Mouse (Mus musculus) myocyte (in vitro differentiated cells): ENCODE measurements around the gene Fam222a. TPM values are rescaled to one million over a fixed set of nuclear protein-coding genes. Genes with fewer than 3 reads are reported as not detected.

Experiments
- H3K27me3 ChIP-seq: one replicate; pipeline ENCODE4 v1.6.1; 2011; ENCODE audit not compliant: control insufficient read depth, insufficient read depth, insufficient read length
- H3K36me3 ChIP-seq: one replicate; pipeline ENCODE4 v1.6.1; 2011; ENCODE audit not compliant: control insufficient read depth, insufficient read depth
- H3K4me2 ChIP-seq: one replicate; pipeline ENCODE4 v1.6.1; 2011; ENCODE audit warnings: low read depth, control low read depth
- H3K4me3 ChIP-seq: one replicate; pipeline ENCODE4 v1.5.1; 2011; ENCODE audit warnings: mild to moderate bottlenecking, control low read depth, moderate library complexity
- H3K79me2 ChIP-seq: one replicate; pipeline ENCODE4 v1.6.1; 2011; ENCODE audit not compliant: control insufficient read depth, insufficient read depth
- H3ac ChIP-seq: one replicate; pipeline ENCODE4 v1.6.1; 2011; ENCODE audit not compliant: control insufficient read depth, insufficient read length
- CEBPB ChIP-seq: IDR thresholded peaks from 2 replicates; pipeline ENCODE4 v1.6.1; 2011; ENCODE audit warnings: mild to moderate bottlenecking, moderate library complexity; ENCODE audit not compliant: poor library complexity, insufficient read depth, severe bottlenecking
- E2F4 ChIP-seq: IDR thresholded peaks from one replicate; pipeline ENCODE4 v1.6.1; 2011; ENCODE audit warnings: mild to moderate bottlenecking, control low read depth, moderate library complexity; ENCODE audit not compliant: insufficient read depth
- MAX ChIP-seq: IDR thresholded peaks from one replicate; pipeline ENCODE4 v1.6.1; 2011; ENCODE audit warnings: low read depth, mild to moderate bottlenecking, control low read depth
- MYOD1 ChIP-seq, 3 experiments: IDR thresholded peaks; one replicate each; pipeline ENCODE4 v1.6.1; 2011; ENCODE audit warnings: control low read depth in 2 of 3, low read depth in 2 of 3, mild to moderate bottlenecking in 2 of 3, moderate library complexity in 1 of 3; ENCODE audit not compliant: insufficient read length in 2 of 3, control insufficient read depth in 1 of 3
- MYOG ChIP-seq, 3 experiments: IDR thresholded peaks; one replicate each; pipeline ENCODE4 v1.6.1; 2011; ENCODE audit warnings: control low read depth in 2 of 3, low read depth in 2 of 3, mild to moderate bottlenecking in 2 of 3; ENCODE audit not compliant: insufficient read length in 2 of 3, control insufficient read depth in 1 of 3, insufficient read depth in 1 of 3
- POLR2A ChIP-seq: IDR thresholded peaks from one replicate; pipeline ENCODE4 v1.6.1; 2011; ENCODE audit warnings: low read depth, mild to moderate bottlenecking, control low read depth, moderate library complexity; ENCODE audit not compliant: insufficient read length
- POLR2AphosphoS2 ChIP-seq: IDR thresholded peaks from one replicate; pipeline ENCODE4 v1.6.1; 2011; ENCODE audit warnings: low read depth, control low read depth; ENCODE audit not compliant: insufficient read length
- REST ChIP-seq: IDR thresholded peaks from one replicate; pipeline ENCODE4 v1.6.1; 2011; ENCODE audit warnings: mild to moderate bottlenecking, control low read depth, moderate library complexity; ENCODE audit not compliant: insufficient read depth, insufficient read length
- SRF ChIP-seq: IDR thresholded peaks from one replicate; pipeline ENCODE4 v1.6.1; 2011; ENCODE audit warnings: low read depth; ENCODE audit not compliant: control insufficient read depth, insufficient read length
- TCF12 ChIP-seq: IDR thresholded peaks from one replicate; pipeline ENCODE4 v1.6.1; 2011; ENCODE audit warnings: mild to moderate bottlenecking, control low read depth; ENCODE audit not compliant: poor library complexity, insufficient read depth, severe bottlenecking
- TCF3 ChIP-seq: IDR thresholded peaks from one replicate; pipeline ENCODE4 v1.6.1; 2011; ENCODE audit warnings: low read depth, control low read depth; ENCODE audit not compliant: insufficient read length
- USF1 ChIP-seq: IDR thresholded peaks from one replicate; pipeline ENCODE4 v1.6.1; 2011; ENCODE audit warnings: low read depth, mild to moderate bottlenecking, control low read depth, moderate library complexity
- polyA plus RNA-seq: library from polyadenylated mRNA; unstranded; fragments of >200 nt; fragmentation: generic; extraction: Trizol; gene quantifications from one replicate; pipeline ENCODE4 v1.2.1, GENCODE M21; 2012; ENCODE audit warnings: missing spikeins

Fam222a gene
- polyA plus RNA-seq, 1 experiment = 0.02 TPM

- no peak overlapping the region for H3K4me2 ChIP-seq
- no peak overlapping the region for H3K4me3 ChIP-seq
- H3K79me2 ChIP-seq = no peaks in the 10 kb centered on the region
- TF ChIP-seq USF1 = no peak
- TF ChIP-seq TCF3 = no peak
- no peak for TF ChIP-seq CEBPB
- no peak for TF ChIP-seq MYOG (IDR thresholded peaks at IDR 0.05; ENCODE audit: control insufficient read depth in 1 of 3, insufficient read depth in 1 of 3, insufficient read length in 2 of 3, low read depth in 2 of 3)
- TF ChIP-seq POLR2A = no peak
- no peak for TF ChIP-seq POLR2AphosphoS2
- H3ac ChIP-seq = no peak overlapping the region
- H3K36me3 ChIP-seq = no peaks in the 10 kb centered on the region
- H3K27me3 ChIP-seq = peaks cover 40% of the 10 kb centered on the region
These were observed 26.0 kb upstream of the Fam222a start for GRCm38 (mm10) chr5:114541656-114542445.

DNA sequence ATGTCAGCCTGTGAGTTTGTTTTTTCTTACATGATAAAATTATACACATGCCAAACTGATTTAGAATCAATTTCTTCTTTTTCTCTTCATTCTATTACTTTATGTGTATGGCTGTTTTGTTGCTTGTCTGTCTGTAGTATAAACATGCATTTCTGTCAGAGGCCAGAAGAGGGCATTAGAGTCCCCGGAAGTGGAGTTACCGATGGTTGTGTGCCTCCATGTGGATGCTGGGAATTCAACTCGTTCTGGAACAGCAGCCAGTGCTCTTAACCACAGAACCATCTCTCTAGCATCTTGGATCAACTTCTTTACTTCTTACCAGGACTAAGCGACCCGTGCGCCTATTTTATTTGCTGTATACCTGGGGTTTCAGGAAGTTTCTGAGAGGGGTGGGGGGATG lies 24.2 kb upstream of the Fam222a start:
- peaks cover 22% of the 10 kb centered on the region for H3K27me3 ChIP-seq
- no peak for TF ChIP-seq MAX
- no peak for TF ChIP-seq REST
- no peak for TF ChIP-seq POLR2A
- TF ChIP-seq TCF12 = no peak
- no peak for TF ChIP-seq SRF
- TF ChIP-seq E2F4 = no peak
- TF ChIP-seq USF1 = no peak
- no peak for TF ChIP-seq MYOD1 (IDR thresholded peaks at IDR 0.05; ENCODE audit: control insufficient read depth in 1 of 3, insufficient read length in 2 of 3, low read depth in 2 of 3)
- no peak for TF ChIP-seq TCF3
- no peak for TF ChIP-seq POLR2AphosphoS2
- no peak for TF ChIP-seq MYOG (IDR thresholded peaks at IDR 0.05; ENCODE audit: control insufficient read depth in 1 of 3, insufficient read depth in 1 of 3, insufficient read length in 2 of 3, low read depth in 2 of 3)
- no peak for TF ChIP-seq CEBPB
- no peaks in the 10 kb centered on the region for H3K79me2 ChIP-seq
- no peak overlapping the region for H3K4me2 ChIP-seq
- no peak overlapping the region for H3K4me3 ChIP-seq
- no peak overlapping the region for H3ac ChIP-seq
- H3K36me3 ChIP-seq = no peaks in the 10 kb centered on the region

DNA sequence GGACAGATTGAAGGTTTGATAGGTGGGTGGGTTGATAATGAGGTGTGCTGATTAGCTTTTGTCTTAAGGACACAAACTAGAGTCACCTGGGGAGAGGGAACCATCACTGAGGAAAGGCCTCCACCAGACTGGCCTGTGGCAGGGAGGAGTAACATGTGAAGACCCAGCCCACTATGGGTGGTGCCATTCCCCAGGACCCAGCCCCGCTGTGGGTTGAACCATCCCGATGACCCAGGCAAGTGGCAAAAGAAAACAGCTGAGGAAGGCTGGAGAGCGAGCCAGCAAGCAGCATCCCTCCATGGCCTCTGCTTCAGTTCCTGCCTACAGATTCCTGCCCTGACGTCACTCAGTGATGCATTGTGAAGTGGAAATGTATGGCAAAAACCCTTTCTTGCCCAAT lies 23.6 kb upstream of the Fam222a start:
- H3ac ChIP-seq = no peak overlapping the region
- H3K27me3 ChIP-seq = peaks cover 22% of the 10 kb centered on the region
- no peaks in the 10 kb centered on the region for H3K36me3 ChIP-seq
- TF ChIP-seq SRF (no peak), USF1 (no peak), E2F4 (no peak), MYOG (IDR thresholded peaks at IDR 0.05; ENCODE audit: control insufficient read depth in 1 of 3, insufficient read depth in 1 of 3, insufficient read length in 2 of 3, low read depth in 2 of 3) (no peak), MYOD1 (IDR thresholded peaks at IDR 0.05; ENCODE audit: control insufficient read depth in 1 of 3, insufficient read length in 2 of 3, low read depth in 2 of 3) (no peak), TCF3 (no peak), MAX (no peak), CEBPB (no peak), POLR2AphosphoS2 (no peak), POLR2A (no peak), TCF12 (no peak), REST (no peak)
- no peak overlapping the region for H3K4me2 ChIP-seq
- no peaks in the 10 kb centered on the region for H3K79me2 ChIP-seq
- no peak overlapping the region for H3K4me3 ChIP-seq

GRCm38 (mm10) chr5:114545076-114545475 lies 22.7 kb upstream of the Fam222a start:
- peaks cover 21% of the 10 kb centered on the region for H3K27me3 ChIP-seq

GRCm38 (mm10) chr5:114548976-114549375 lies 18.8 kb upstream of the Fam222a start:
- peaks cover 47% of the 10 kb centered on the region for H3K27me3 ChIP-seq
- H3K36me3 ChIP-seq = no peaks in the 10 kb centered on the region
- TF ChIP-seq SRF (no peak), MYOG (IDR thresholded peaks at IDR 0.05; ENCODE audit: control insufficient read depth in 1 of 3, insufficient read depth in 1 of 3, insufficient read length in 2 of 3, low read depth in 2 of 3) (no peak), REST (no peak), MYOD1 (IDR thresholded peaks at IDR 0.05; ENCODE audit: control insufficient read depth in 1 of 3, insufficient read length in 2 of 3, low read depth in 2 of 3) (no peak), E2F4 (no peak), USF1 (no peak), TCF3 (no peak), POLR2A (no peak)

More at GRCm38 (mm10) chr5:114545076-114545475, 22.7 kb upstream of the Fam222a start:
- Histone ChIP-seq H3K4me3 (no peak overlapping the region), H3K4me2 (no peak overlapping the region), H3ac (no peak overlapping the region), H3K79me2 (no peaks in the 10 kb centered on the region), H3K36me3 (no peaks in the 10 kb centered on the region)
- TF ChIP-seq CEBPB (no peak), E2F4 (no peak), MYOD1 (IDR thresholded peaks at IDR 0.05; ENCODE audit: control insufficient read depth in 1 of 3, insufficient read length in 2 of 3, low read depth in 2 of 3) (no peak), SRF (no peak), MAX (no peak), REST (no peak), USF1 (no peak), MYOG (IDR thresholded peaks at IDR 0.05; ENCODE audit: control insufficient read depth in 1 of 3, insufficient read depth in 1 of 3, insufficient read length in 2 of 3, low read depth in 2 of 3) (no peak), POLR2A (no peak), TCF12 (no peak)

More at GRCm38 (mm10) chr5:114548976-114549375, 18.8 kb upstream of the Fam222a start:
- Histone ChIP-seq H3K4me2 (no peak overlapping the region), H3K79me2 (no peaks in the 10 kb centered on the region), H3ac (no peak overlapping the region), H3K4me3 (no peak overlapping the region)
